10 mouse cellular contexts compared by ENCODE assay signal in the genomic region with DNA sequence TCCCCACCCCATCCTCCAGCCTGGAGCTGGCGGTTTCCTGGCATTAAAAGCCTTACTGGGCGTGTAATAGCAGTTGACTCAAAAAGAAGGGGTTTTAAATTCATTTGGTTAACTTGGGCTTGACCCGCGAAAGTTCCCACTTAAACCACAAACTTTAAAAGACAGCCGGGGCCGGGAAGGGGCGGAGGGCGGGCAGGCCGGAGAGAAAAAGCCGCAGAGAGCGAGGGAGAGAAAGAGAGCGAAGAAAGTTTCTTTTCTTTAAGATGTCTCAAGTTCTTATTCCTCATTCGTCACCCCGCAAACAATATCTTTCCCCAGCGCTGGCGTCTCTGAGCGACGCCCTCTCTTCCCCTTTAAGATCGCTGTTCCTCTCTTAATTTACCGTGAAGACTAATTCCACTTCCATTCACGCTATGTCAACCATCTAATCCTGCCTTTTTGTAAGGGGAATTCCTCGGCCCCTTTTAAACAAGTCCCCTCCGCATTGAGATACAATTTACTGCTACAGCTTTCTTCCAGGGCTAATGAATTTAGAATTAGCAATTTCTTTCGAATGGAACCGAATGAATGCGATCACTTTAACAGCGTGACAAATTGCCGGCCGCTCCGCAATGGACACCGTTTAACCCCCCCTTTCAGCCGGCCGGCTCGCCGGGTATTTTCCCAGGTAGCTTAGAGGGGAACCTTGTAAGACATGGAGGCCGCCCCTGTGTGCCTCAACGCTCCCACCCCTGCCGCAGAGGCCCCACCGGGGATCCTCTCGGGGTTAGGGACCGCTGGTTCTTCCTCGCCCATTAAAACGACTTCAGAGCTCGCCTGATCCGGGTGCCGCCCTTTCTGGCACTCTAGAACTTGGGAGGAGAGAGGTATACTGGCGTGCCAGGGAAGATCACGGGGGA. TPM values are rescaled to one million over a fixed set of nuclear protein-coding genes. Genes with fewer than 3 reads are reported as not detected.
DNase-seq lines count a peak whose midpoint lies in the region; ATAC-seq and TF ChIP-seq lines count a peak whose summit lies in the region.
"Had no signal": no experiment of that assay in that cellular context is flagged by ENCODE, and none has a peak within 500 bp of the region (broad histone marks: within the 10 kb centered on the region; RNA-seq: fewer than 3 reads in every experiment).

No protein-coding gene starts in this region.

- no peaks in the 10 kb centered on the region for H3K4me1 ChIP-seq in cerebellum, adult 2 months (ENCODE audit: control insufficient read depth, insufficient read depth, low read length)
- no peaks in the 10 kb centered on the region for H3K4me1 ChIP-seq in bone marrow macrophage, adult 2 months (ENCODE audit: control insufficient read depth, insufficient read depth, low read length)
- peaks cover 8% of the 10 kb centered on the region for H3K4me1 ChIP-seq in forebrain, postnatal 0 days (ENCODE audit: insufficient read depth)
- H3K4me1 ChIP-seq in midbrain, embryonic 11.5 days (ENCODE audit: control insufficient read depth, insufficient read depth, low read length) = peaks cover 40% of the 10 kb centered on the region

- TF ChIP-seq CTCF in cerebellum, adult 2 months (IDR thresholded peaks at IDR 0.05; ENCODE audit: borderline replicate concordance, insufficient read depth, low read depth, low read length) = no peak
- no peak for TF ChIP-seq CTCF in bone marrow macrophage, adult 2 months (IDR thresholded peaks at IDR 0.05; ENCODE audit: low read depth, low read length)
- no peak for TF ChIP-seq CTCF in forebrain, postnatal 0 days (IDR thresholded peaks at IDR 0.05; ENCODE audit: low read depth)

- TF ChIP-seq POLR2A in cerebellum, adult 2 months (IDR thresholded peaks at IDR 0.05; ENCODE audit: borderline replicate concordance, insufficient read depth, low read length) = no peak
- TF ChIP-seq POLR2A in bone marrow macrophage, adult 2 months (IDR thresholded peaks at IDR 0.05; ENCODE audit: borderline replicate concordance, low read depth, low read length) = no peak

- ATAC-seq in forebrain, postnatal 0 days = no peak
- ATAC-seq in midbrain, embryonic 11.5 days (ENCODE audit: low FRiP score) = peak; percentile 45
- ATAC-seq: inflammation-experienced regulatory T-cells, adult 6 months had no signal

- peak; percentile 30 to 40 for DNase-seq in cerebellum, postnatal 10 days
- DNase-seq in cerebellum, adult 2 months = no peak
- DNase-seq in forebrain, postnatal 0 days = peak; percentile 35
- peak; percentile 98 for DNase-seq in midbrain, embryonic 11.5 days (ENCODE audit: low spot score, missing footprints)
- no peak for DNase-seq in left cerebral cortex, postnatal 25 days (ENCODE audit: low spot score in 2 of 2)
- no peak for DNase-seq in kidney, adult 11 months
- no peak for DNase-seq in left cerebral cortex, adult 8-10 months (ENCODE audit: low spot score in 2 of 2)
- DNase-seq: thymus, postnatal 4 days had no signal

- H3K9ac ChIP-seq in forebrain, postnatal 0 days = no peak overlapping the region
- H3K9ac ChIP-seq in midbrain, embryonic 11.5 days (ENCODE audit: low read length) = peak overlapping the region; percentile 46; the same call in 1 of the 2 replicates

- peaks cover 6% of the 10 kb centered on the region; the same call in 1 of the 2 replicates for H3K27me3 ChIP-seq in cerebellum, adult 2 months (ENCODE audit: control insufficient read depth, insufficient read depth, low read length)
- peaks cover 68% of the 10 kb centered on the region for H3K27me3 ChIP-seq in forebrain, postnatal 0 days (ENCODE audit: insufficient read depth, low read length)
- peaks cover 98% of the 10 kb centered on the region for H3K27me3 ChIP-seq in midbrain, embryonic 11.5 days (ENCODE audit: control insufficient read depth, insufficient read depth, low read length)

- H3K4me2 ChIP-seq in forebrain, postnatal 0 days (ENCODE audit: low read depth) = no peak overlapping the region
- peak overlapping the region; percentile 64 for H3K4me2 ChIP-seq in midbrain, embryonic 11.5 days

- H3K9me3 ChIP-seq in forebrain, postnatal 0 days (ENCODE audit: low read length) = no peaks in the 10 kb centered on the region
- H3K9me3 ChIP-seq in midbrain, embryonic 11.5 days (ENCODE audit: control insufficient read depth, low read length) = no peaks in the 10 kb centered on the region

- 1% methylated on average over 48 of the region's 48 CpGs for WGBS in cerebellum, adult 2 months
- 2% methylated on average over 48 of the region's 48 CpGs for WGBS in forebrain, postnatal 0 days
- WGBS in midbrain, embryonic 11.5 days = under 1% methylated on average over 48 of the region's 48 CpGs

- H3K4me3 ChIP-seq in cerebellum, adult 2 months (replicated peaks; ENCODE audit: insufficient read depth, low read depth, low read length) = no peak overlapping the region
- peak overlapping the region; percentile 14; the same call in 1 of the 2 replicates for H3K4me3 ChIP-seq in bone marrow macrophage, adult 2 months (ENCODE audit: insufficient read depth, low read length)
- H3K4me3 ChIP-seq in forebrain, postnatal 0 days (ENCODE audit: low read depth, low read length) = peak overlapping the region; percentile 7; the same call in 1 of the 2 replicates
- H3K4me3 ChIP-seq in midbrain, embryonic 11.5 days (ENCODE audit: low read depth, low read length) = peak overlapping the region; percentile 35

- no peak overlapping the region for H3K27ac ChIP-seq in cerebellum, adult 2 months (ENCODE audit: insufficient read depth, low read length)
- H3K27ac ChIP-seq in bone marrow macrophage, adult 2 months (ENCODE audit: insufficient read depth, low read depth, low read length) = no peak overlapping the region
- no peak overlapping the region for H3K27ac ChIP-seq in forebrain, postnatal 0 days (ENCODE audit: low read depth, low read length)
- H3K27ac ChIP-seq in midbrain, embryonic 11.5 days (ENCODE audit: low read depth, low read length) = peak overlapping the region; percentile 42; the same call in 1 of the 2 replicates

- no peaks in the 10 kb centered on the region for H3K36me3 ChIP-seq in forebrain, postnatal 0 days (ENCODE audit: insufficient read depth)
- H3K36me3 ChIP-seq in midbrain, embryonic 11.5 days (ENCODE audit: control insufficient read depth, insufficient read depth, low read length) = no peaks in the 10 kb centered on the region

- intact Hi-C loops in left cerebral cortex, postnatal 25 days (cut with DNase I) = no loop called here

RNA-seq across cellular contexts. Expression of gene Prdm12, which starts 1.0 kb away (rescaled TPM):
- not detected in 2 replicates for polyA plus RNA-seq in cerebellum, adult 2 months (2012; rRNA removed)
- polyA plus RNA-seq in bone marrow macrophage, adult 2 months (2012; ENCODE audit: insufficient read depth, insufficient read length, missing spikeins) = not detected in 2 replicates
- total RNA-seq in forebrain, postnatal 0 days (2014; rRNA removed) = 0.62 and 2.5 TPM in 2 replicates
- 1.0 and 1.9 TPM in 2 replicates for polyA plus RNA-seq in forebrain, postnatal 0 days (2015; fragmentation: Nextera tagmentation; extraction: Ambion mirVana)
- polyA plus RNA-seq in midbrain, embryonic 11.5 days (2014; fragmentation: Nextera tagmentation; extraction: Ambion mirVana) = 11.3 and 11.7 TPM in 2 replicates
- total RNA-seq in left cerebral cortex, postnatal 25 days (2021) = under 1 TPM; 0.14 to 0.46 TPM
- total RNA-seq in left cerebral cortex, adult 8-10 months (2022) = 1 to 10 TPM in 2 of 4 experiments, under 1 TPM in 2; 0.18 to 1.6 (median 0.97) TPM
- polyA plus RNA-seq: inflammation-experienced regulatory T-cells, adult 6 months had no signal

RNA-seq across cellular contexts. Expression of gene Exosc2, which starts 29.7 kb away (rescaled TPM):
- polyA plus RNA-seq in cerebellum, adult 2 months (2012; rRNA removed) = 25.0 and 26.8 TPM in 2 replicates
- polyA plus RNA-seq in bone marrow macrophage, adult 2 months (2012; ENCODE audit: insufficient read depth, insufficient read length, missing spikeins) = 10.0 and 11.7 TPM in 2 replicates
- 33.4 and 41.9 TPM in 2 replicates for total RNA-seq in forebrain, postnatal 0 days (2014; rRNA removed)
- 28.4 and 34.0 TPM in 2 replicates for polyA plus RNA-seq in forebrain, postnatal 0 days (2015; fragmentation: Nextera tagmentation; extraction: Ambion mirVana)
- 70.1 and 70.2 TPM in 2 replicates for polyA plus RNA-seq in midbrain, embryonic 11.5 days (2014; fragmentation: Nextera tagmentation; extraction: Ambion mirVana)
- total RNA-seq in left cerebral cortex, postnatal 25 days (2021) = 10 to 100 TPM; 22.0 to 22.5 TPM
- total RNA-seq in left cerebral cortex, adult 8-10 months (2022) = 10 to 100 TPM; 20.9 to 26.0 (median 24.4) TPM

RNA-seq across cellular contexts. Expression of gene Abl1, which starts 47.3 kb away (rescaled TPM):
- 42.6 and 45.0 TPM in 2 replicates for polyA plus RNA-seq in cerebellum, adult 2 months (2012; rRNA removed)
- polyA plus RNA-seq in bone marrow macrophage, adult 2 months (2012; ENCODE audit: insufficient read depth, insufficient read length, missing spikeins) = 48.4 and 53.1 TPM in 2 replicates
- total RNA-seq in forebrain, postnatal 0 days (2014; rRNA removed) = 48.1 and 54.0 TPM in 2 replicates
- polyA plus RNA-seq in forebrain, postnatal 0 days (2015; fragmentation: Nextera tagmentation; extraction: Ambion mirVana) = 12.4 and 12.5 TPM in 2 replicates
- 28.4 and 33.0 TPM in 2 replicates for polyA plus RNA-seq in midbrain, embryonic 11.5 days (2014; fragmentation: Nextera tagmentation; extraction: Ambion mirVana)
- total RNA-seq in left cerebral cortex, postnatal 25 days (2021) = 10 to 100 TPM; 35.5 to 43.7 TPM
- 10 to 100 TPM; 47.1 to 49.9 (median 47.7) TPM for total RNA-seq in left cerebral cortex, adult 8-10 months (2022)

Comparison
In these comparisons a context has a peak if more than half of its experiments do, and no peak if none do; other contexts are left out.
1. DNase-seq: peak in cerebellum, postnatal 10 days (2 of 2), forebrain, postnatal 0 days (single experiment) and midbrain, embryonic 11.5 days (single experiment); none in cerebellum, adult 2 months (0 of 2), left cerebral cortex, postnatal 25 days (0 of 2), kidney, adult 11 months (single experiment) and left cerebral cortex, adult 8-10 months (0 of 2).